Mouse (Mus musculus) layer of hippocampus, adult 18-20 months (tissue): ENCODE measurements around the gene Theg. TPM values are rescaled to one million over a fixed set of nuclear protein-coding genes. Genes with fewer than 3 reads are reported as not detected.

Source experiments
- DNase-seq, 2 experiments: peaks; one replicate each; pipeline ENCODE4 v3.0.0; 2022; ENCODE audit warnings: low spot score in 2 of 2
- long read RNA-seq: library from polyadenylated mRNA; stranded (forward); transcript quantifications from one replicate; pipeline ENCODE4 v2.0.0, GENCODE M21; 2021
- total RNA-seq, 2 experiments: library from RNA; stranded (reverse); gene quantifications; 2 replicates each; pipeline ENCODE4 v1.2.3; 2021

Theg gene
- under 1 TPM in 1 of 2 experiments, not detected in 1; 0.79 TPM for total RNA-seq
- long read RNA-seq, partial matches to known transcripts: 0 of 1 reads
- long read RNA-seq, other reads (novel, unspliced or antisense): 1 of 1 reads

DNA sequence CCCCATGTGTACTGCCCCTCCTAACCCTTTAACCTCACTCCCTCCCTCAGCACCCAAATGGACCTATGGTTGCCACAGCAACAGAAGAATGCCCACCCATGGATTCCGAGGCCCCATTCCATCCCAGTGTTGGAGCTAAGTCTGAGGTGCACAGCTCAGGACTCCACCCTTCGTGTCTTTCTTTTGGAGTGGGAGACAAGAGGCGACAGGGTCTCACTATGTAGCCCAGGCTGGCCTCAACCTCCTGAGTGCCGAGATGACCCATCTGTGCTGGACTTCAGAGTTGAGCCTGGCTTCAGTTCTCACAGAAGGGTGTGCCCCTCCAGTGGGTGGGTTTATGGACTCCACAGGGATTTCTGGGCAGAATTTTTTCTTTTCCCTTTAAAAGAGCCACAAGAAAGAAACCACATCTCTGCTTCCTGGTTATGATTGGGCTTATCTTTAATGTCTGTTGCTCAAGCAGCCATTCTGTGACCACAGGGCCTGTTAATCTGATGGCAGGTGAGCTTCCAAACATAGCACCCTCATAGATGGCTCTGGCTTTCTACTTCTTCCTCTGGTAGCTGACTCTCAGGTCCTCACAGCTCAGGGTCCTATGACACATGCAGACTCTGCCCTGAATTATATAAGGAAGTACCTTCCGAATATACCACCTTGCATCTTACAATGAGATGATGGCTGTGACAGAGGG, at the start of gene Theg:
Gene Theg, minus strand, starts transcription at position 271 of the 691 bp plus-strand sequence.
- DNase-seq: no peak

DNA sequence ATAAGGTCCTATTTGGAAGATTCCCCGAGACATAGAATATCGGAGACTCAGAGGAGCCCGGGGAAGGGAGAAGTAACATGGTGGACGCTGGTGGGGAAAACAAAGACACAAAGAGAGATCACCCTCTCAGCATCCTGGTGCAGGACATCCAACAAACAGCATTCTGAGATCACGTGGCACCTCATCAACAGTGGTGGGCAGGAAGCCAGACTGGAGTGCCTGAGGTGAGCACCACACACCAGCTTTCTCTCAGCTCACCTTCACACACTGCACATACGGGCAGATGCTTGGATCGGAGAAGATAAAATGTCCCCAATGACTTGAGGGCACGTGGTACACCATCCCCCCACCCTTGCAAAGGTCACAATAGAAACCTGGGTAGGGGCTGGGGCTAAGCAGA, 49.2 kb upstream of the Theg start:
- no peak for DNase-seq

DNA sequence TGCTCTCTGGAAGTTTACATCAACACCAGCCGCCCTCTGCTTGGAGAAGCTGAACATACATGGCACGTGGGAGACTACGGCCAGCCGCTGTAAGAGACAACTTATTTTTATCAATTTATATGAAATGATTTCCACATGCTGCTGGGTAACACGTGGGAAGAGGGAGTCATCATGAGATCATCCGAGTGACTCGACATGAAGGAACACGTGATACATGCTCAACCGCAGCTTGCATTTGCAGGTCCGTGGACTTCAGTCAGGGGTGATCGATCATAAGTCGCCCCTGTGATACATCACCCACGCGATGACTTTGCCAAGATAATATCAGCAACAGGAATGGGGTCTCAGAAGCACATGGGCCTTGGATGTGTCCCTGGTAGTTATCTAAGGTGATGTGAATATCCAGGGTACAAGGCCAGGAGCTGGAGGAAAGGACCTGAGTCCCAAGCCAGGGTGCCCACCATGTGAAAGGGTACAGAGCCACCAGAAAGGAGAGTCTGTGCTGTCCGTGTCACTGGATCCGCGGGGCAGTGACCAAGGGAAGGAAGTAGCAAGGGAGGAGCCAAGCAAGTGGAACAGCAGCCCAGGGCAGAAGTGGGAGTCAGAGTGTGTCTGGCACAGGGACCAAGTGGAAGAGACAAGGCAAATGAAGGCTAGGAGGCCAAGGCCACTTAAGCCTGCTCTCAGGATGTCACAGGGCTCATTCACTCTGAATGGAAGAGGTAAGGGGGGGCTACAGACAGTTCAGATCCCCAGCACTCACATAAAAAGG, 46.1 kb upstream of the Theg start:
- peak in 1 of 2 experiments; percentile 50 for DNase-seq

GRCm38 (mm10) chr10:79631432-79631831, 44.3 kb upstream of the Theg start:
- DNase-seq: peak; percentile 67 to 80

- no peak for DNase-seq
Observed at GRCm38 (mm10) chr10:79628377-79628776, 41.2 kb upstream of the Theg start.

DNA sequence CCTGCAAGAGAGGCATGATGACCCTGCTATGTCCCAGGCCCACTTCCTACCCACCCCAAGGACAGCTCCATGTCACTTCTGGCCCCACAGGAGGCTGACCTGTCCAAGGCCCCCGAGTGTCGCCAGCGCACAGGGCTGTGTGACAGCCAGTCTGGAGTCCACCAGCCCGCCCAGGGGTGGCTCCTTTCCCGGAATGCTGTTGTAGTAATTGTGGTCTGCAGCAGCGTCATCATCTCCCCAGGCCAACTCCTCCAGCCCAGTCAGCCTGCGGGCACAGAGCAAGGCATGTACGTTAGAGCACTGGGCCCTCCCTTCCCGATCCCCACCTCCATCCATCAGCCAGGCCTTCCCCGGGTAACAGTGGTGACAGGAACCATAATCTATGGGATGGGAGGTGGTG, 39.0 kb upstream of the Theg start:
- no peak for DNase-seq

DNA sequence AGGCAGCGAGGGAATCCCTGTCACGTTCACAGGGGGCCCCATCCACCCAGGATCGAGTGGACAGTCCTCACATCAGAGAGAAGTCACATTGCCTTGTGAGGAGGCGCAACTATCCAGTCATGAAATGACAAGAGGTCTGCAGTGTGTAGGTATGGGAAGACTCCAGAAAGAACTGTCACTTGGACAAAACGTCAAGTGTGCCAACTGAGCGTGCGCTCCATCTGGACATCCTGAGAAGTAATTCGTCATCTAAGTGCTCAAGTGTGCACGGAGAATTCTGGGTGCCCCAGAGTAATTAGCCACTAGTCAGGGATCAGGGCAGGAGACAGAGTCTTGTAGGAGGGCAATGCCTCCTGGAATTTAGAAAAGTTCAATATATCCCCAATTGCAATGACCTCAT, 38.3 kb upstream of the Theg start:
- no peak for DNase-seq

DNA sequence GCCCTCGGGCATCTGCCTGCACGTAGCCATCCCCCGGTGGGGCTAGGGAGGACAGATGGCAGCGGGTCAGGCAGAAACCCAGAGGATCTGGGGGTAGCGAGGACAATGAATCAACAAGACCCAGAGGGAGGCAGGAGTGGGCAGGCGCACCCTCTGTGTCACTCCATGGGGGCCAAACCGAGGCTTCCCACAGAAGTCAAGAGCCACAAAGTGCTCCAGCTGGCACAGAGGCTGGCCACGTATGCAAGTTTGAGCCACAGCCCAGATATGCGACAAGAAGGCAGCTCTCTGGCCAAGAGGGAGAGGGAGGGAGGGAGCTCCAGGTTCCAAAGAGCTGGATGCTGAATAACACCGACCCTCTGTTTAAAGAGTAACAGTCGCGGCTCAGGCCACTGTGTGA, 36.8 kb upstream of the Theg start:
- DNase-seq: no peak

GRCm38 (mm10) chr10:79616376-79616775, 29.2 kb upstream of the Theg start:
- no peak for DNase-seq

- DNase-seq: peak in 1 of 2 experiments; percentile 67
Observed at GRCm38 (mm10) chr10:79615860-79616259, 28.7 kb upstream of the Theg start.

GRCm38 (mm10) chr10:79614305-79614643, 27.1 kb upstream of the Theg start:
- no peak for DNase-seq

- peak; percentile 74 to 81 for DNase-seq
Observed at GRCm38 (mm10) chr10:79613578-79614304, 26.6 kb upstream of the Theg start, which contains the start of gene C2cd4c. C2cd4c (minus strand) TSS chr10:79614025.

GRCm38 (mm10) chr10:79612192-79613135, 25.3 kb upstream of the Theg start:
- no peak for DNase-seq

DNA sequence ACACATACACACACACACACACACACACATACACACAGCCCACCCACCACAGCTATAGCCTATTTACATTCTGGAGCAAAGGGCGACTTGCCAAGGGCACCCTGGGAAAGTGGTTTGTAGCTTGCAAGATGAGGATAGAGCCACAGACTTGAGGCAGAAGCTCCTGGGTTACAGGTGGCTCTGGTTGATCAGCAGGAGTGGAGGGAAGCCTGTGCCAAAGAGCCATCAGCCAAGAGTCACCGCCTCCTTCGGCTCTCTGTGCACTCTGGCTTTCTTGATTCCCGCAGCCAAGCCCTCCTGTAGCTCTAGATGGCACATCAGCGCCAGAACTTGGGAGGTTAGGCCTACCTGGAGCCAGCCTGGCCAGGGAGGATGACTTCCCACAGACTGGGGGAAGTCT, 24.2 kb upstream of the Theg start:
- no peak for DNase-seq

GRCm38 (mm10) chr10:79609276-79609675, 22.1 kb upstream of the Theg start:
- no peak for DNase-seq

GRCm38 (mm10) chr10:79607892-79608291, 20.8 kb upstream of the Theg start:
- no peak for DNase-seq

DNA sequence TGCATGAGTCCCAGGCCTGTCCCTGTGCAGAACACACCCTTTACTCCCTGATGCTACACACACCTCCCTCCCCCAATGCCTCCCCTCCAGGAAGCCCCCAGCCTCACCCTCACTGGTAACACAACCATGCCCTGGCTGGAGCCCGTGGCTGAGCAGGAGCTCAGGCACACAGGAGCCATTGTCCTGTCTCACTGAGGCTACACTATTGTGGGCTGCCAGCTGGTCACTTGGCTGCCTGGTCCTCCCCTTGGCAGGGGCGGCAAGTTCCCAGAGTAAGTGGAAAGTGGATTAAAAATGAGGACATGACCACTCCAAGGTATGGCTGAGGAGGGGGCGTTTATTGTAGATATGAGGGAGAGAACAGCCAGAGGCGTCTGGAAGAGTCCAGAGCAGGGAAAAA, 19.4 kb upstream of the Theg start:
- DNase-seq: no peak

GRCm38 (mm10) chr10:79597936-79598230, 10.8 kb upstream of the Theg start:
- no peak for DNase-seq

DNA sequence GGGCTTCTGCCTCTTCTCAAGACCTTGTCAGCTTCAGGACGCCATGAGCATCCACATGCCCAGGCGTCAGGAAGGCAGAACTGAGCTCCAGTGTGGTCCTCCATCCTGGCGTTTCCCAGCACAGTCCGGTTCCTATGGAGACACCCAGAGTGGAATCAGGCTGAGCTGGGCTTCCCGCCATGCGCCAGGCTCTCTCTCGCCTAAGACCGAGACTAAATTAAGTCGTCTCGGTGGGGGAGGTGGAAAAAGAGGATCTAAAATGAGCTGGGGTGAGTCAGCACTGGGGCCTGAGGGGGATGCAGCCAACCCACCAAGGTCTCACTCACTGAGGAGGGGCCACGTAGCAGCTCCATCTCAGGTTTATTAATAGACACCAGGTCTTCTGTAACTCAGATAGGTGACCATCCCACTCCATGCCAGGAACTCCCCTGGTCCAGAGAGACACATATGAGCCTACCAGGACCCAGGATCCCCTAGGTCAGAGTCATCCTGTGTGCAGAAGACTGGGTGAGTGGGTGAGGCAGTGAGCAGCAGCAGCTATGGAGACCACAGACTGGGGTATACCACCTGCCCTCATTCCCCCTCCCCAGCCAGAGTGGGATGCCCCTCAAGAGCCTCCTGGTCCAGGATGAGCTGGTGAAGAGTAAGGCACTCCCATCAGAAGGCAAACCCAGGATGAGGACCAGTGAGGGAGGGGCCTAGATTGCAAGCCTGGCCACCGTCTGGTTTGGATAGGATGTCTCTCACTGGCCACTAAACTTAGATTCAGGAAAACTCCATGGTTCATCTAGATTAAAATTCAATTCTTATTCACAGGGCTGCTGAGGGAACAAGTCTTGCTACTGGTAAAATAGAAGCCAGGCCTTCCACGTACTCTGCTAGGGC, 10.2 kb upstream of the Theg start:
- peak; percentile 74 to 77 for DNase-seq

- no peak for DNase-seq
Observed at GRCm38 (mm10) chr10:79595590-79595929, 8.4 kb upstream of the Theg start.
